Mouse (Mus musculus) urinary bladder, adult 18-20 months (tissue): Measurements from ENCODE around the gene Thrap3.
"Not testable (repeated sequence)": the region's sequence is repeated elsewhere in the genome, so short reads cannot be mapped to it uniquely, and the experiment has no call there.

ENCODE experiments used
- DNase-seq, 2 experiments: peaks; one replicate each; pipeline ENCODE4 v3.0.0; 2022; ENCODE audit warnings: low spot score in 2 of 2, mixed read lengths in 2 of 2

The Thrap3 gene

GRCm38 (mm10) chr4:126165092-126165491 lies 37.5 kb downstream of the Thrap3 start:
- not testable (repeated sequence) for DNase-seq

GRCm38 (mm10) chr4:126163685-126164084 lies 38.9 kb downstream of the Thrap3 start:
- DNase-seq: no peak

GRCm38 (mm10) chr4:126163067-126163659 lies 39.4 kb downstream of the Thrap3 start, which contains the start of gene Sh3d21:
TSS of gene Sh3d21 (minus strand) at chr4:126163491.
- DNase-seq: peak in 1 of 2 experiments; percentile 57

- DNase-seq: peak; percentile 83 to 91
Observed at GRCm38 (mm10) chr4:126162544-126163066, 40.0 kb downstream of the Thrap3 start.

- DNase-seq: no peak
Observed at GRCm38 (mm10) chr4:126161986-126162385, 40.6 kb downstream of the Thrap3 start.

GRCm38 (mm10) chr4:126161456-126161855 lies 41.1 kb downstream of the Thrap3 start:
- no peak for DNase-seq

GRCm38 (mm10) chr4:126160981-126161380 lies 41.6 kb downstream of the Thrap3 start:
- no peak for DNase-seq

GRCm38 (mm10) chr4:126159455-126159854 lies 43.1 kb downstream of the Thrap3 start:
- no peak for DNase-seq

GRCm38 (mm10) chr4:126157562-126157961 lies 45.0 kb downstream of the Thrap3 start:
- DNase-seq: no peak

- no peak for DNase-seq
Observed at GRCm38 (mm10) chr4:126156617-126157016, 45.9 kb downstream of the Thrap3 start.

GRCm38 (mm10) chr4:126155869-126156268 lies 46.7 kb downstream of the Thrap3 start:
- DNase-seq: no peak

- no peak for DNase-seq
Observed at GRCm38 (mm10) chr4:126155183-126155582, 47.4 kb downstream of the Thrap3 start.

GRCm38 (mm10) chr4:126152864-126153263 lies 49.7 kb downstream of the Thrap3 start:
- DNase-seq: no peak

GRCm38 (mm10) chr4:126151701-126152440 lies 50.7 kb downstream of the Thrap3 start:
- DNase-seq: no peak

- DNase-seq: no peak
Observed at GRCm38 (mm10) chr4:126150949-126151320, 51.6 kb downstream of the Thrap3 start.

GRCm38 (mm10) chr4:126150297-126150948 lies 52.1 kb downstream of the Thrap3 start:
- DNase-seq: no peak

GRCm38 (mm10) chr4:126149798-126150197 lies 52.8 kb downstream of the Thrap3 start:
- no peak for DNase-seq

- no peak for DNase-seq
Observed at GRCm38 (mm10) chr4:126149041-126149676, 53.4 kb downstream of the Thrap3 start.

GRCm38 (mm10) chr4:126148161-126148961 lies 54.2 kb downstream of the Thrap3 start:
- DNase-seq: peak; percentile 30 to 62

GRCm38 (mm10) chr4:126147533-126148160 lies 54.9 kb downstream of the Thrap3 start, which contains the start of gene Eva1b:
TSS of gene Eva1b (plus strand) at chr4:126147744.
- DNase-seq: peak in 1 of 2 experiments; percentile 48
